Mouse (Mus musculus) spleen, postnatal 4 days (tissue): Measurements from ENCODE around the gene Trpm2.
"Not testable (repeated sequence)": the region's sequence is repeated elsewhere in the genome, so short reads cannot be mapped to it uniquely, and the experiment has no call there.

Experiments used
- DNase-seq, 2 experiments: peaks; one replicate each; pipeline ENCODE4 v3.0.0; 2022; ENCODE audit warnings: low spot score in 2 of 2

Gene Trpm2

DNA sequence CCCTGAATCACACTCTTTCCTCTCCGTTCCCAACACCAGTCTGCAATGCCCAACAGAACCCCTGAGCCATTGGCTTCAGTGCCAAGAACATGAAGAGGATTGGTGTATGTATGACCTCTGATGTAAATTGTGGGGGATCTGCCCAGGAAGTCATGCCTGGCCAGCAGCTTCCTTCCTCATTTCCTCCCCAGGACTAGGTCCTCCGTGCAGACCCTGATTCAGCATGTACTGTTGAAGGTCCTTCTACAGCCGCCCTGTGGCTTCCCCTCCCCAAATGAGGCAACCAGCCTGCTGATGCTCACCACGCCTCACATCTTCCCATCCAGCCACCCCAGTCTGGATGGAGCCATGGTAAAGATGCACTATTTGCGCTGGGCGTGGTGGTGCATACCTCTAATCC is at the start of gene Trpm2:
Gene Trpm2, minus strand, starts transcription at position 83 of the 400 bp plus-strand sequence.
- peak; percentile 44 to 68 for DNase-seq

DNA sequence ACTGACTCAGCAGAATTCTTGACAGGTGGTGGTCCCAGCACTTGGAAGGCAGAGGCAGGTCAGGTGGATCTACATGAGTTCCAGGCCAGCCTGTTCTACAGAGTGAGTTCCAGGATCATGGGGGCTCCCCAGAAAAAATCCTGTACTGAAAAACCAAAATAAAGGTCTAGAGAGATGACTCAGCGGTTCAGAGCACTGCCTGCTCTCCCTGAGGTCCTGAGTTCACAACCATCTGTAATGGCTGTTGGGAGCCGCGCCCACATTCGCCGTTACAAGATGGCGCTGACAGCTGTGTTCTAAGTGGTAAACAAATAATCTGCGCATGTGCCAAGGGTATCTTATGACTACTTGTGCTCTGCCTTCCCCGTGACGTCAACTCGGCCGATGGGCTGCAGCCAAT is 49.6 kb upstream of the Trpm2 start:
- not testable (repeated sequence) for DNase-seq

DNA sequence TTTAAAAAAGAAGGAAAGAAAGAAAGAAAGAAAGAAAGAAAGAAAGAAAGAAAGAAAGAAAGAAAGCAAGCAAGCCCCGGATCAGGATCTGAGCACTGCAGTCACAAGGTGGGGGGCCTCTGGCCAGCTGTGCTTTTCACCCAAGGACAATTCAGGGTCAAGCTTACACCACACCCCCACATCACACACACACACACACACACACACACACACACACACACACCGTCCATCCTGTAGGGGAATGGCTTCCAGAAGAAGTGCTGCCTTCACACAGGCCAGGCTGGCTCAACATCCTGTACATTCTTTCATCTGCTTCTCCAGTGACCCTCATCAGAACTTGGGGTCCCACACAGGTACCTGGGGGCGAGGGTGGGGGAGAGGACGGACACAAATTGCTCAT is 48.9 kb upstream of the Trpm2 start:
- no peak for DNase-seq

DNA sequence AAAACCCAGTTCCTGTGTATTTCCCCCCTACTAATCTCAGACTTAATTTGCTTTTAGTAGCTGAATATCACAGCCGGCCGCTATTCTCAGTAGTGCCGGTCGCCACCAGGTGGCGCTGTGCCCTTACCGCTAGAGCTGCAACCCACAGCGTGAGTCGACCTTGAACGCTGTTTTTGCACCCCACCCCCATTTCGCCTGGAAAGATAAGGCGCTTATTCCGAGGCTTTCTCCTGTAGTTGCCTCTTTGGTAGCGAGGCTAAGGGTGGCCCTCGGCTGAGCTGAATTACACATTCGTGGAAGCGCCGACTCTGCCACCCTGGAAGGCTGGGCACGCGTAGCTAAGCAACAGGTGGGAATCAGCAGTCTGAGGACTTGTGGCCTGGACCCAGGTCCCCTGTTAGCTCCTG is 48.4 kb upstream of the Trpm2 start:
- DNase-seq = peak; percentile 82 to 95

DNA sequence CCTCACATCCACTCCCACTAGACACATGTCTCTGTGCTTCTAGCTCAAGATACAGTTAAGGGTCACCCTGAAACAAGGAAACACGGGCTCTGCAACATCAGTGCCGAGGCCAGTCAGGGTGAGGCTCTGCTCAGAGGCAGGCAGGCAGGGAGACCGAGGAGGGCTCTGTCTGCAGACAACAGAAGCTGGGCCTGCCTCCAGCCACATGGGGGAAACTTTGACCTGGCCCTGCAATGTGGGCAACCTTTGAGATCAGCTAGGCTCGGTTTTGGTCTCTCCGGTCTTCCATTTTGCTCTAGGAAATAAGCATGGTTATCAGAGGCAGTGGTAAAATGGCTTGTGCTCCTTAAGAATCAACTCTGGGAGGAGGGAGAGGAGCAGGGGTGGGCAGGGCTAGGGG is 46.0 kb upstream of the Trpm2 start:
- no peak for DNase-seq

GRCm38 (mm10) chr10:78015489-78015888 is 45.1 kb upstream of the Trpm2 start:
- no peak for DNase-seq

DNA sequence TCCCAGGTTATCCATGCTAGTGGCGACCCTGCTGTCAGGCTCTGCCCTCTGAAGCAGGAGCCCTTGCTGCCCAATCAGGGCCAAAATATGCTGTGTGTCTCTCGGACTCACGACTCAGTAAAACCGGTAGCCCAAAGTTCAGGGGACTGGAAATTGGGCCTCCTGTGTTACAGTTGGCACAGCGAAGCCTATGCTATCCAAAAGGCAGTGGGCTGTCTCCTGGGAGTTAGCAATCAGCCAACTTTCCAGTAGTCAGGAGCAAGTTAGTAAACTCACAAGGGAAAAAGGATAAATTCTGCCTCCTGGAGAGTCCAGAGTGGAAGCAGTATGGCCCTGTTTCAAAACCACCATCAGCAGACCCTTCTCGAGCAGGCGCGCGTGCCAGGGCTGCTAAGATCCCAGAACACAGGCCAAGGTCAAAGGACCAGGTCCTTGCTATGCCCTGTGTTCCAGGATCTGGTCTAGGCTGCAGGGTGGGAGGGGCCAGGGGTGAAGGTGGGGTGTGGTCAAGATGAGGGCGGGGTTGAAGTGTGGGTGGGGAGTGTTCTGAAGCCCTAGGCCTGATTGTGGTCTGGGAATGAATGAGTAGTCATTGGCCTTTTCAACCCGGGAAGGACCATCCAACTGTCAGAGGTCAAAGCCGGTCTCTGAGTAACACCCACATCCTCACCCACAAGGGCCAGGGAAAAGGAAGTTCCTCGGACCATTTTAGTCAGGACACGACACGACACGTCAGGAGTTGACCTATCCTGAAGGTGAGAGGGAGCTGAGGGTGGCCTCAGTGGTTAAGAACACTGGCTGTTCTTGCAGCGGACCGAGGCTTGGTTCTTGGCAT is 42.5 kb upstream of the Trpm2 start:
- no peak for DNase-seq

- not testable (repeated sequence) for DNase-seq
Measured at GRCm38 (mm10) chr10:78011116-78011515, 40.8 kb upstream of the Trpm2 start.

- no peak for DNase-seq
Measured at GRCm38 (mm10) chr10:78010335-78010734, 40.0 kb upstream of the Trpm2 start.

- DNase-seq = no peak
Measured at GRCm38 (mm10) chr10:78009945-78010293, 39.6 kb upstream of the Trpm2 start, which contains the start of gene Pfkl. Gene Pfkl, minus strand, starts transcription at chr10:78010083.

- DNase-seq = peak; percentile 99
Measured at GRCm38 (mm10) chr10:78009184-78009944, 39.0 kb upstream of the Trpm2 start.

DNA sequence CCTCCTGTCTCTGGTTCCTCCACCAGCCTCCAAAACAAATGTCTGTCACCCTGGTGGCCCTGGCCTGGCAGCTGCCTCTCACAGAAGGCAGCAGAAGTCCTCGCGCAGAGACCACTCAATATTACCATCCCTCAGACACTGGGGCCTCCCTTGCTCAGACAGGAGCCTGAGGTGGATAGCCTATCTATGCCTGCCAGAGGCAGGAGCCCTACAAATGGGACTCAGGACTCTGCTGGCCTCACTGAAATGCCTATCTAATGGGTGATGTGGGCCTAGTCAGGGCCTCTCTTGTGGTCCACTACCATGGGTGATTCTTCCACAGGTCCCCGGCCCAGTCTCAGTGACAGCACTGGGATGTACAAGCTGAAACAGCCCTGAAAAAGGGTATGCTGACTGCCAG is 37.8 kb upstream of the Trpm2 start:
- DNase-seq = no peak

- no peak for DNase-seq
Measured at GRCm38 (mm10) chr10:78007203-78007602, 36.8 kb upstream of the Trpm2 start.

GRCm38 (mm10) chr10:78005791-78006438 is 35.6 kb upstream of the Trpm2 start:
- no peak for DNase-seq

GRCm38 (mm10) chr10:78004479-78005100 is 34.2 kb upstream of the Trpm2 start:
- DNase-seq = no peak

GRCm38 (mm10) chr10:78002316-78002715 is 32.0 kb upstream of the Trpm2 start:
- DNase-seq = no peak

GRCm38 (mm10) chr10:78001796-78002195 is 31.4 kb upstream of the Trpm2 start:
- no peak for DNase-seq

- DNase-seq = no peak
Measured at GRCm38 (mm10) chr10:78000200-78000599, 29.8 kb upstream of the Trpm2 start.

DNA sequence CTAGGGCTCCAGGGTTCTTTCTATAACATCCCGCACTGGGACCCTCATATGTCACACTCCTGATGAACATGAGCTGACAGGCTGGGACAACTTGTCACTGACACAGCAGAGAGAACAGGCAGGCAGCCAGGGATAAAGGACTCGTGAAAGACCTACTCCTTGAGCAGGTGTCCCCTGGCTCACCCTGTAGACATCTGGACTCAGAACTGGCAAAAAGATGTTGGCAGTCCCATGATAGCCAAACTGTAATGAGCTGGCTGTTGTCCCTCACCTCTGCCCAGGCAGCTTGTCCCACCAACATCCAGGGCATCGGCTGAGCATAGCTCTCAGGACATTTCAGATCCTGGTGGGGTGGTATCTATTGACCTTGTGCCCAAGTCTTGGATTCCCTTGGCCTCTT is 25.3 kb upstream of the Trpm2 start:
- DNase-seq = no peak

GRCm38 (mm10) chr10:77985775-77986174 is 15.4 kb upstream of the Trpm2 start:
- no peak for DNase-seq

DNA sequence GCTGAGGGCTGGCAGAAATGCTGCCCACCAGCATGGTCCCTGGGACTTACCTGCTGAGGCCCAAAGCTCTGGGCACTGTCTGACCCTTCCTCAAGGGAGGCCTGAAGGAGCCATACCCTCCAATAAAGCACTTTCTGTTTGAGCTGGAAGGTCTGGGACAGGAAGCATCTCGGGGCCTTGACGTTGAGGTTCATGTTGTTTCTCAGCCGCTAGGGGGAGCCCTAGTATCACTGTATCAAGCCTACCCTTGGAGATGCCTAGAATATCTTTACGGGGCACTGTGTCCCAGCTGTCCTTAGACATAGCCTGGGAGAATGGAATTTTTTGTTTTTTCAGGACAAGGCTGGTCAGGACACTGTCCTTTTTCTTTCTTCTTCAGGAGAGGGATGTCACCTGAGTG is 14.3 kb upstream of the Trpm2 start:
- peak; percentile 70 to 90 for DNase-seq
